Mouse (Mus musculus) CH12.LX (cell line): ENCODE measurements around the gene Cadm1. TPM values are rescaled to one million over a fixed set of nuclear protein-coding genes. Genes with fewer than 3 reads are reported as not detected.

Experiments used
- DNase-seq: peaks from one replicate; pipeline ENCODE4 v3.0.0-alpha.2; 2013; ENCODE audit errors: extremely low read depth
- H3K27ac ChIP-seq: 2 replicates; pipeline ENCODE4 v1.5.1; 2012; ENCODE audit warnings: low read depth, mild to moderate bottlenecking, control low read depth, moderate library complexity; ENCODE audit not compliant: insufficient read depth
- H3K27me3 ChIP-seq: replicated peaks from 2 replicates; pipeline ENCODE3; 2012; ENCODE audit warnings: inconsistent platforms
- H3K36me3 ChIP-seq, 2 experiments: replicated peaks in 1 of 2; 2 replicates each; pipeline versions ENCODE3 to v1.6.1; 2012; ENCODE audit warnings: inconsistent platforms in 1 of 2, low read length in 1 of 2, mild to moderate bottlenecking in 1 of 2, mixed read lengths in 1 of 2, moderate library complexity in 1 of 2; ENCODE audit not compliant: control insufficient read depth in 1 of 2, insufficient read depth in 1 of 2
- H3K4me1 ChIP-seq, 2 experiments: 2 replicates each; pipeline ENCODE4 v1.6.1; 2012; ENCODE audit warnings: inconsistent platforms in 1 of 2, moderate library complexity in 1 of 2; ENCODE audit not compliant: insufficient read depth in 2 of 2, control insufficient read depth in 1 of 2
- H3K4me2 ChIP-seq: 2 replicates; pipeline ENCODE4 v1.6.1; 2012; ENCODE audit warnings: low read depth, mild to moderate bottlenecking, control low read depth; ENCODE audit not compliant: poor library complexity, insufficient read depth, severe bottlenecking
- H3K4me3 ChIP-seq, 3 experiments: fragments of 150-350 bp in 1 of 3; sonication (generic) in 1 of 3; replicated peaks in 1 of 3; 2 replicates each; pipeline versions ENCODE3 to v1.5.1; 2011 to 2012; ENCODE audit warnings: low read depth in 2 of 3, low read length in 2 of 3, mild to moderate bottlenecking in 2 of 3, moderate library complexity in 2 of 3, control low read depth in 1 of 3, improper control_type of control experiment in 1 of 3, inconsistent platforms in 1 of 3, mixed read lengths in 1 of 3; ENCODE audit not compliant: poor library complexity in 1 of 3
- H3K79me2 ChIP-seq: replicated peaks from 2 replicates; pipeline ENCODE4 v1.6.1; 2012; ENCODE audit warnings: mild to moderate bottlenecking, moderate library complexity; ENCODE audit not compliant: control insufficient read depth, poor library complexity, insufficient read depth, severe bottlenecking; ENCODE audit errors: extremely low read depth
- H3K9ac ChIP-seq: 2 replicates; pipeline ENCODE4 v1.6.1; 2012; ENCODE audit warnings: low read depth, mild to moderate bottlenecking, control low read depth, moderate library complexity; ENCODE audit not compliant: insufficient read depth
- H3K9me3 ChIP-seq: replicated peaks from 2 replicates; pipeline ENCODE3; 2012; ENCODE audit warnings: low read length, inconsistent platforms, mixed read lengths
- BHLHE40 ChIP-seq: IDR thresholded peaks from 2 replicates; pipeline ENCODE4 v1.6.1; 2011; ENCODE audit warnings: mild to moderate bottlenecking, low read depth, low read length, improper control_type of control experiment
- CHD2 ChIP-seq: IDR thresholded peaks from 2 replicates; pipeline ENCODE4 v1.6.1; 2011; ENCODE audit warnings: low read length, improper control_type of control experiment
- CTCF ChIP-seq, 2 experiments: IDR thresholded peaks in 1 of 2; conservative IDR thresholded peaks in 1 of 2; 2 replicates each; pipeline ENCODE4 v1.5.1; 2011 to 2012; ENCODE audit warnings: low read depth in 2 of 2, low read length in 2 of 2, improper control_type of control experiment in 1 of 2, inconsistent platforms in 1 of 2, mild to moderate bottlenecking in 1 of 2, moderate library complexity in 1 of 2
- EP300 ChIP-seq: IDR thresholded peaks from 2 replicates; pipeline ENCODE4 v1.6.1; 2011; ENCODE audit warnings: low read length, improper control_type of control experiment
- GABPA ChIP-seq: IDR thresholded peaks from 2 replicates; pipeline ENCODE4 v1.6.1; 2012; ENCODE audit warnings: low read depth, low read length, improper control_type of control experiment, inconsistent platforms; ENCODE audit not compliant: insufficient replicate concordance
- IRF4 ChIP-seq: IDR thresholded peaks from 2 replicates; pipeline ENCODE4 v1.6.1; 2014; ENCODE audit warnings: low read depth, mild to moderate bottlenecking, inconsistent platforms, low read length, improper control_type of control experiment
- MAFK ChIP-seq: IDR thresholded peaks from 2 replicates; pipeline ENCODE4 v1.6.1; 2011; ENCODE audit warnings: low read length, improper control_type of control experiment; ENCODE audit not compliant: insufficient replicate concordance
- MEF2A ChIP-seq: IDR thresholded peaks from 2 replicates; pipeline ENCODE4 v1.6.1; 2014; ENCODE audit warnings: low read depth, mild to moderate bottlenecking, inconsistent platforms, low read length, improper control_type of control experiment, borderline replicate concordance
- MXI1 ChIP-seq: IDR thresholded peaks from 2 replicates; pipeline ENCODE4 v1.6.1; 2011; ENCODE audit warnings: mild to moderate bottlenecking, low read depth, low read length, improper control_type of control experiment
- MYC ChIP-seq: IDR thresholded peaks from 2 replicates; pipeline ENCODE4 v1.6.1; 2011; ENCODE audit warnings: low read depth, mild to moderate bottlenecking, improper control_type of control experiment, low read length
- NRF1 ChIP-seq: IDR thresholded peaks from 2 replicates; pipeline ENCODE4 v1.6.1; 2014; ENCODE audit warnings: low read depth, mild to moderate bottlenecking, inconsistent platforms, low read length, improper control_type of control experiment, moderate library complexity
- PAX5 ChIP-seq: IDR thresholded peaks from 2 replicates; pipeline ENCODE4 v1.6.1; 2012; ENCODE audit warnings: low read length, inconsistent platforms, mixed read lengths
- POLR2A ChIP-seq: IDR thresholded peaks from 2 replicates; pipeline ENCODE4 v1.6.1; 2011; ENCODE audit warnings: low read depth, mild to moderate bottlenecking, improper control_type of control experiment, low read length
- RCOR1 ChIP-seq: conservative IDR thresholded peaks from 2 replicates; pipeline ENCODE4 v1.6.1; 2012; ENCODE audit warnings: low read depth, mild to moderate bottlenecking, inconsistent platforms, low read length, improper control_type of control experiment
- SMC3 ChIP-seq: IDR thresholded peaks from 2 replicates; pipeline ENCODE4 v1.6.1; 2011; ENCODE audit warnings: low read depth, low read length, improper control_type of control experiment
- USF1 ChIP-seq: IDR thresholded peaks from 2 replicates; pipeline ENCODE4 v1.6.1; 2014; ENCODE audit warnings: low read depth, mild to moderate bottlenecking, inconsistent platforms, low read length, improper control_type of control experiment
- USF2 ChIP-seq: conservative IDR thresholded peaks from 2 replicates; pipeline ENCODE4 v1.6.1; 2011; ENCODE audit warnings: low read depth, low read length, improper control_type of control experiment
- ZMIZ1 ChIP-seq: IDR thresholded peaks from 2 replicates; pipeline ENCODE4 v1.6.1; 2012; ENCODE audit warnings: low read depth, mild to moderate bottlenecking, inconsistent platforms, low read length, improper control_type of control experiment
- ZNF384 ChIP-seq: IDR thresholded peaks from 2 replicates; pipeline ENCODE4 v1.6.1; 2012; ENCODE audit warnings: low read depth, low read length, improper control_type of control experiment, inconsistent platforms
- dilution Hi-C: fragments of 300-500 bp; cut with MboI; formaldehyde crosslinking; loops from 2 replicates; pipeline ENCODE4 v1.14.3; 2020; ENCODE audit warnings: low sequenced_read_pairs; ENCODE audit not compliant: extremely low pct_unique_long_range_greater_than_20kb, extremely low pct_ligation_motif_present
- in situ Hi-C: fragments of 300-500 bp; cut with MboI; formaldehyde crosslinking; loops from 3 replicates; pipeline ENCODE4 v1.14.3; 2019; ENCODE audit warnings: low sequenced_read_pairs, low pct_ligation_motif_present, low pct_unique_long_range_greater_than_20kb, mixed read lengths
- polyA plus RNA-seq: library from polyadenylated mRNA; unstranded; fragments of >175 nt; gene quantifications from 2 replicates; pipeline ENCODE4 v1.2.1, GENCODE M21; 2012; ENCODE audit warnings: low read depth; ENCODE audit not compliant: insufficient read length
- total RNA-seq, 2 experiments: library from RNA; depleted of rRNA; stranded (reverse); fragments of 300-350 nt in 1 of 2; fragments of >200 nt in 1 of 2; gene quantifications; 2 replicates each; pipeline ENCODE4 v1.2.3; 2012 to 2014

Gene Cadm1
- total and polyA plus RNA-seq, 3 experiments, result not detected

DNA sequence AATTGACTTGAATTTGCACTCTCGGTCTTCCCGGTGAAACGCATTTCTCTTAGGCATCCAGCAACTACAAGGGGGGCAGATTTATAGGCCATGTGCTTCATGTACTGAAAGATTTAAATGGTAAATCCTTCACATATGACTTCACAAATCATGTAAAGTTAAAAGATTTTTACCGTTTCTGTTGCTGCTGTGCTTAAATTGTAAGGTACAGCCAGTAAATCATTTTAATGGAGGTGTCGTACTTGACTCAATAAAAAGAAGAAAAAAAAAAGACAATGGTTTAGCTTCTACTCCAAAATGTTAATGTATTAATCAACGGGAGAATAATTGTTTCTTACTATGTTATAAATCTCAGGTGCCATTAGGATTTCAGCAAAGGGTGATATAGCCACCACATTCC lies 317.0 kb downstream of the Cadm1 start:
- no peaks in the 10 kb centered on the region for H3K4me1 ChIP-seq
- DNase-seq, result no peak
- H3K4me2 ChIP-seq, result no peak overlapping the region
- in situ Hi-C loops, result no loop called here
- dilution Hi-C loops, result no loop called here
- peaks cover 44% of the 10 kb centered on the region for H3K9me3 ChIP-seq
- H3K36me3 ChIP-seq, result no peaks in the 10 kb centered on the region
- no peaks in the 10 kb centered on the region for H3K27me3 ChIP-seq
- no peaks in the 10 kb centered on the region for H3K79me2 ChIP-seq
- H3K27ac ChIP-seq, result no peak overlapping the region
- H3K9ac ChIP-seq, result no peak overlapping the region
- H3K4me3 ChIP-seq, result no peak overlapping the region
- TF ChIP-seq POLR2A (no peak), MYC (no peak), ZMIZ1 (no peak), NRF1 (no peak), USF1 (no peak), CHD2 (no peak), MXI1 (no peak), MEF2A (no peak), RCOR1 (no peak), MAFK (no peak), USF2 (no peak), EP300 (no peak), SMC3 (no peak)

- Histone ChIP-seq H3K27me3 (no peaks in the 10 kb centered on the region), H3K36me3 (no peaks in the 10 kb centered on the region), H3K4me3 (no peak overlapping the region), H3K4me2 (no peak overlapping the region), H3K4me1 (no peaks in the 10 kb centered on the region), H3K79me2 (no peaks in the 10 kb centered on the region), H3K9me3 (peaks cover 43% of the 10 kb centered on the region), H3K27ac (no peak overlapping the region), H3K9ac (no peak overlapping the region)
- no peak for DNase-seq
- dilution Hi-C loops (no loop called here), in situ Hi-C loops (no loop called here)
- no peak for TF ChIP-seq ZNF384
These were observed 317.8 kb downstream of the Cadm1 start for GRCm38 (mm10) chr9:47847797-47848196.

- Histone ChIP-seq H3K9ac (no peak overlapping the region), H3K4me2 (no peak overlapping the region), H3K27me3 (no peaks in the 10 kb centered on the region), H3K79me2 (no peaks in the 10 kb centered on the region), H3K4me3 (no peak overlapping the region), H3K4me1 (no peaks in the 10 kb centered on the region), H3K9me3 (peaks cover 35% of the 10 kb centered on the region), H3K27ac (no peak overlapping the region)
- DNase-seq, result no peak
- in situ Hi-C loops, result no loop called here
- dilution Hi-C loops, result no loop called here
- no peak for TF ChIP-seq CHD2
- TF ChIP-seq PAX5, result no peak
- TF ChIP-seq IRF4, result no peak
- TF ChIP-seq BHLHE40, result no peak
- TF ChIP-seq CTCF (conservative IDR thresholded peaks at IDR 0.05 in 1 of 2, IDR thresholded peaks at IDR 0.05 in 1 of 2; ENCODE audit: low read depth in 2 of 2, low read length in 2 of 2), result no peak
- TF ChIP-seq GABPA, result no peak
- TF ChIP-seq MYC, result no peak
- TF ChIP-seq, all 38 proteins: peak for 0
- H3K36me3 ChIP-seq, result no peaks in the 10 kb centered on the region
These were observed 318.8 kb downstream of the Cadm1 start for GRCm38 (mm10) chr9:47848745-47849144.
